Mouse (Mus musculus) heart, embryonic 12.5 days (tissue): ENCODE results near the gene Polr2b. TPM values are rescaled to one million over a fixed set of nuclear protein-coding genes. Genes with fewer than 3 reads are reported as not detected.

Experiments used
- ATAC-seq: fragments of 200-750 bp; cut with Nextera tagmentation; 2 replicates; pipeline ENCODE4 v1.8.0; 2017; ENCODE audit warnings: moderate TSS enrichment, moderate library complexity; ENCODE audit not compliant: insufficient number of reproducible peaks, low FRiP score
- H3K27ac ChIP-seq: fragments of 300-500 bp; sonication (generic); 2 replicates; pipeline ENCODE4 v1.5.1; 2016; ENCODE audit warnings: mild to moderate bottlenecking, moderate library complexity; ENCODE audit not compliant: poor library complexity, severe bottlenecking
- H3K27me3 ChIP-seq: fragments of 300-500 bp; sonication (generic); replicated peaks from 2 replicates; pipeline ENCODE4 v1.6.1; 2016; ENCODE audit warnings: mild to moderate bottlenecking, moderate library complexity
- H3K36me3 ChIP-seq: fragments of 300-500 bp; sonication (generic); 2 replicates; pipeline ENCODE4 v1.6.1; 2016; ENCODE audit warnings: mild to moderate bottlenecking, moderate library complexity
- H3K4me1 ChIP-seq: fragments of 300-500 bp; sonication (generic); replicated peaks from 2 replicates; pipeline ENCODE4 v1.6.1; 2016; ENCODE audit warnings: mild to moderate bottlenecking
- H3K4me2 ChIP-seq: fragments of 300-500 bp; sonication (generic); 2 replicates; pipeline ENCODE4 v1.6.1; 2016; ENCODE audit warnings: mild to moderate bottlenecking, moderate library complexity
- H3K4me3 ChIP-seq: fragments of 300-500 bp; sonication (generic); 2 replicates; pipeline ENCODE4 v1.5.1; 2016; ENCODE audit warnings: mild to moderate bottlenecking
- H3K9ac ChIP-seq: fragments of 300-500 bp; sonication (generic); 2 replicates; pipeline ENCODE4 v1.6.1; 2016; ENCODE audit warnings: mild to moderate bottlenecking, moderate library complexity
- H3K9me3 ChIP-seq: fragments of 300-500 bp; sonication (generic); replicated peaks from 2 replicates; pipeline ENCODE4 v1.6.1; 2016; ENCODE audit warnings: mild to moderate bottlenecking, moderate library complexity
- WGBS: fragments of 180-500 bp; shearing (Covaris S2); methylation state at CpG from one replicate; pipeline ENCODE4 v1.1.7; 2016; 5-methylcytosine and 5-hydroxymethylcytosine counted together
- polyA plus RNA-seq: library from polyadenylated mRNA; unstranded; fragments of >200 nt; fragmentation: Nextera tagmentation; extraction: Ambion mirVana; gene quantifications from 2 replicates; pipeline ENCODE4 v1.2.1, GENCODE M21; 2016

Gene Polr2b
- polyA plus RNA-seq, 1 experiment from 2014 or later, result 46.1 TPM

DNA sequence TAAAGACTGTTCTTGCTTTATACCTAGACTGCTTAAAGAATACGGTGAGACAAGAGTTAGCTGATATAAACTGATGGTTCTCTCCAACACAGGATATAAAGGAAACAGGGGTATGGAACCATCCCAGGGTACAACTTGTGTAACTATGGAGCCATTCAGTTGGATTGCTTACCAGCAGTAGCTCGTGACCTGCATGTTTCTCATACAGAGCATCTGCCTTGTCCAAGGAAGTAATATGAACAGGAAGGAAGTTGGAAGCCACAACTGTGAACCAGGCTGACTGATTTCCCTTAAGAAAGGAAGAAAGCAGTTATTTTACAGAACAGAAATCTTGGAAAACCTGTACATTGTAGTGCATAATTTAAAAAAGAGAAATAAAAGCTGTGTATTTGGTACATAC is 10.5 kb upstream of the Polr2b start:
- Histone ChIP-seq H3K4me1 (no peaks in the 10 kb centered on the region), H3K9ac (no peak overlapping the region), H3K9me3 (no peaks in the 10 kb centered on the region), H3K4me3 (no peak overlapping the region), H3K4me2 (no peak overlapping the region), H3K27me3 (no peaks in the 10 kb centered on the region), H3K27ac (no peak overlapping the region), H3K36me3 (peaks cover 68% of the 10 kb centered on the region)
- ATAC-seq, result no peak
- 89% methylated on average over 2 of the region's 2 CpGs for WGBS

DNA sequence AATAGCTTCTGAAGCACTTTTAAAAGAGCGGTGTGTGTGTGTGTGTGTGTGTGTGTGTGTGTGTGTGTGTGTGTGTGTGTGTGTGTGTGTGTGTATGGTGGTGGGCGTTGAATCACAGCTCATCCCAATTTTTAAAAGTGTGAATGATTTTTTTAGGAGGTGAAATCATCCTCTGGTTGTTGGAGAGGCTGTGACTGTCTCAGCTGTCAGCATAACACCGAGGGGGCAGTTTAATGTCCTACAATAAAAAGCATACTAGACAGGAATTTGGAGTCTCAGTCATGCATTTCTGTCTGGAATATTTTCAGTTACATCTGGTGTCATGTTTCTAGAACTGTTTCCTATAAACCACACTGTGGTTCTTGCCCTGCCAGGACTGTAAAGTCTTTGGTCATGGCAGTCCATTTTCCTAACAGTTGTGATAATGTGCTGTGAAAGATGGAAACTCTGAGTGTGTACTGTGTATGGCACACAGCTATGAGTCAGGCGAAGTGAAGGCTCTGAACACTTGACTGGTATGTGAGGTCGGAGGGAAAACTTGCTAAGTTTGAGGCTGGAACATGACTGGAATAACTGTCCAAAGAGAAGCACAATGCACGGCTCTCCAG is 8.5 kb upstream of the Polr2b start:
- WGBS, result 86% methylated on average over 6 of the region's 6 CpGs
- no peak overlapping the region for H3K4me3 ChIP-seq
- no peaks in the 10 kb centered on the region for H3K4me1 ChIP-seq
- no peak overlapping the region for H3K4me2 ChIP-seq
- no peaks in the 10 kb centered on the region for H3K27me3 ChIP-seq
- H3K9ac ChIP-seq, result no peak overlapping the region
- no peak overlapping the region for H3K27ac ChIP-seq
- H3K9me3 ChIP-seq, result no peaks in the 10 kb centered on the region
- ATAC-seq, result no peak
- H3K36me3 ChIP-seq, result peaks cover 67% of the 10 kb centered on the region

DNA sequence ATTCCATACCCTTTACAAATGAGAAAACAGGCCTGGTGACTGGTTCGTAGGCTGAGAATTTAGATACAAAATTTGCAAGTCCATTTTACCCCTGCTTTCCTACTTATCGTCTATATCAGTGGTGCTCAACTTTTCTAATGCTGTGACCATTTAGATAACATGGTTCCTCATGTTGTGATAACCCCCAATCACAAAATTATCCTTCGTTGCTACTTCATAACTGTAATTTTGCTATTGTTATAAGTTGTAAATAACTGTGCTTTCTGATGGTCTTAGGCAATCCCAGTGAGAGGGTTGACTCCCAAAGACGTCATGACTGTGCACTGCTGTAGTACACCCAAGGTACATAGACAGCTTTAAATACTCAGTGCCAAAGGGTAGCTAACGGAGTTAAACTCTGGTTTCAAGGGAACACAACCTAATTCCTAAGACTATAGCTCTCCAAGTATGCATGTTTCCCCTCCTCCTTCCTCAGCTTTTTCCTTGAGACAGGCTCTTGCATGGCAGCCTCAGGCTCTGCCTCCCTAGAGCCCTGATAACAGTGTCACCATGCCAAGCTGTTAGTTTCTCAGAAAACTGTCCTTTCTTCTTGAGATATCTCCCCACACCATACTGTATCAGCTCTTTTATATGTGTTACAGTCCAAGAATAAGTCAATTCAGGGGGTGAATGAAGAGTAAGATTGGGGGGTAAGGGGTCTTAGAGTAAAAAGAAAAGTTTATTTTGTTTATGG is 2.0 kb upstream of the Polr2b start:
- Histone ChIP-seq H3K4me2 (peak overlapping the region; percentile 94), H3K9ac (peak overlapping the region; percentile 84; the same call in 1 of the 2 replicates), H3K27ac (no peak overlapping the region), H3K4me3 (peak overlapping the region; percentile 86), H3K4me1 (peaks cover 21% of the 10 kb centered on the region), H3K27me3 (no peaks in the 10 kb centered on the region), H3K36me3 (peaks cover 36% of the 10 kb centered on the region), H3K9me3 (no peaks in the 10 kb centered on the region)
- WGBS, result 77% methylated on average over 5 of the region's 5 CpGs
- ATAC-seq, result no peak

DNA sequence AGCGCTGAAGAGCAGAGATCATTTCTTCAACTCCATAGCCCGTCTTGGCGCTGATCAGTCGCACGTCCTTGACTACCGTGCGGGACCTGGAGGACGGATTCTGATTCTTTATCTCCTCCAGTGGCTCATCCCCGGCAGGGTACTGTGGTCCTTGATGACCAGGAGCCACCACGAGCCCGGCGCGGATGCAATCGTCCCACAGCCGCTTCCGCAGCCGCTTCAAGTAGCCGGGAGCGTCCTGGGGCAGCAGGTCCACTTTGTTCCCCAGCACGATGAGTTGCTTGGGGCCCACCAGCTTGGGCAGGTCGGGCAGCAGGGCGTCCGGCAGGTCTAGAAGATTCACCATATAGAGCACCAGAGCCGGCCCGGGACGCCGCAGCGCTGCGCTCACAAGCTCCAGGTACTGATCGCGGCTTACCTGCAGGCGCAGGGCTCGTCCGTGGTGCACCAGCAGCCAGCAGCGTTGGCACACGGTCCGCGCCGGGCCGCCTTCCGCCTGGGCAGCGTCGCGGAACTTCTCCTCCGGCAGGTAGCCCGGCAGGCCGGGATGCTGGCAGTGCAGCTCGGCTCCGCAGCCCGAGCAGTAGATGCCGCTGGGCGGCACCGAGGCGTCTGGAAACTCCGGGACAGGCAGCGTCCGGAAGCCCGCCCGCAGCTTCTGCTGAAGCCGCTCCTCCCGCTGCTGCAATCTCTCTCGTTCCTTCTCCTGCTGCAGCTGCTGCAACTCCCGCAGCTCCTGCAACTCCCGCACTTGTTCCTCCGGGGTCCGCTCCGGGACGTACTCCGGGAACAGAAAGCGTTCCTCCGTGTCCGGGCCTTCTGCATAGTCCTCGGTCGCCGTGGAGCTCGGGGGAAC is 668 bp upstream of the Polr2b start:
- no peaks in the 10 kb centered on the region for H3K27me3 ChIP-seq
- H3K4me2 ChIP-seq, result peak overlapping the region; percentile 94
- H3K9me3 ChIP-seq, result no peaks in the 10 kb centered on the region
- H3K4me1 ChIP-seq, result peaks cover 21% of the 10 kb centered on the region
- peaks cover 41% of the 10 kb centered on the region for H3K36me3 ChIP-seq
- ATAC-seq, result peak; percentile 46; the same call in 1 of the 2 replicates
- peak overlapping the region; percentile 84 for H3K9ac ChIP-seq
- H3K4me3 ChIP-seq, result peak overlapping the region; percentile 86
- WGBS, result under 1% methylated on average over 76 of the region's 76 CpGs
- H3K27ac ChIP-seq, result no peak overlapping the region

DNA sequence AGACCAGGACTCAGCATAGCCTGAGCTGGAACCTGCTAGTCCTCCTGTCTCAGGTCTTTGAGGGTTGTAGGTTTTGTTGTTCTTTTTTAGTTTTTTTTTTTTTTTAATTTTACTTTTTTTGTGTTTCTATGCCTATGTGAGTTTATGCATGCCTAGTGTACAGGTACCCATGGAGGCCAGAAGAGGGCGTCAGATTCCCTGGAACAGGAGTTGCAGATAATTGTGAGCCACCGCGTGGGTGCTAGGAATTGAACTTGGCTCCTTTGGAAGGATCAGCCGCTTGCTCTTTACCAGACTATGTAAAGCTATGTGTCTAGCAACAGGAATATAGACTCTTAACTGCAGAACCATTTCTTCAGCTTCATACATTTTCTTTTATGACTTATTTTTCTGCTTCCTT is 4.3 kb downstream of the Polr2b start:
- no peaks in the 10 kb centered on the region for H3K27me3 ChIP-seq
- H3K4me3 ChIP-seq, result no peak overlapping the region
- H3K9ac ChIP-seq, result no peak overlapping the region
- H3K9me3 ChIP-seq, result no peaks in the 10 kb centered on the region
- H3K4me1 ChIP-seq, result peaks cover 8% of the 10 kb centered on the region
- 89% methylated on average over 4 of the region's 4 CpGs for WGBS
- peaks cover 56% of the 10 kb centered on the region for H3K36me3 ChIP-seq
- H3K4me2 ChIP-seq, result no peak overlapping the region
- H3K27ac ChIP-seq, result no peak overlapping the region
- no peak for ATAC-seq

GRCm38 (mm10) chr5:77314986-77315385 is 5.0 kb downstream of the Polr2b start:
- WGBS, result 91% methylated on average over 6 of the region's 6 CpGs
- peaks cover 59% of the 10 kb centered on the region for H3K36me3 ChIP-seq
- no peaks in the 10 kb centered on the region for H3K27me3 ChIP-seq
- H3K4me1 ChIP-seq, result peaks cover 8% of the 10 kb centered on the region
- no peak overlapping the region for H3K4me2 ChIP-seq
- H3K9ac ChIP-seq, result no peak overlapping the region
- no peak overlapping the region for H3K4me3 ChIP-seq
- no peak for ATAC-seq
- no peaks in the 10 kb centered on the region for H3K9me3 ChIP-seq
- H3K27ac ChIP-seq, result no peak overlapping the region

DNA sequence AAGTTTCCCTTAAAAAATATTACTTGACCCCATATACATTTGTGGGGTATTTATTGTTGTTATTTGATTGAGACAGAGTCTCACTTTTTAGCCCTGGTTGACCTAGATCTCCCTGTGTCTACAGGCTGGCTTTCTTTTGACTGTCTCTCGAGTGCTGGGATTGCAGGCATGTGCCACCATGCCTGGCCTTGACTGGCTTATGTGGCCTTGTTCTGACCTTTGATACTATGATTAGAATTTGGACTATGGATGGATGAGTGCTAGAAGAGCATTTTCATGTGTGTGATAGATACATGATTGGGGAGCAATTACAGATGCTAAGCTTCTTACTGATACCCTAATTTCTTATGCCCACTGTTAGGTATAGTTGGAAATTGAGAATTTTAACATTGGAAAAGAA is 15.0 kb downstream of the Polr2b start:
- H3K4me2 ChIP-seq, result no peak overlapping the region
- H3K36me3 ChIP-seq, result peaks cover 88% of the 10 kb centered on the region
- ATAC-seq, result no peak
- WGBS, result 74% methylated on average over 1 of the region's 1 CpGs
- H3K27me3 ChIP-seq, result no peaks in the 10 kb centered on the region
- H3K27ac ChIP-seq, result no peak overlapping the region
- no peaks in the 10 kb centered on the region for H3K9me3 ChIP-seq
- no peak overlapping the region for H3K4me3 ChIP-seq
- no peak overlapping the region for H3K9ac ChIP-seq
- H3K4me1 ChIP-seq, result no peaks in the 10 kb centered on the region

DNA sequence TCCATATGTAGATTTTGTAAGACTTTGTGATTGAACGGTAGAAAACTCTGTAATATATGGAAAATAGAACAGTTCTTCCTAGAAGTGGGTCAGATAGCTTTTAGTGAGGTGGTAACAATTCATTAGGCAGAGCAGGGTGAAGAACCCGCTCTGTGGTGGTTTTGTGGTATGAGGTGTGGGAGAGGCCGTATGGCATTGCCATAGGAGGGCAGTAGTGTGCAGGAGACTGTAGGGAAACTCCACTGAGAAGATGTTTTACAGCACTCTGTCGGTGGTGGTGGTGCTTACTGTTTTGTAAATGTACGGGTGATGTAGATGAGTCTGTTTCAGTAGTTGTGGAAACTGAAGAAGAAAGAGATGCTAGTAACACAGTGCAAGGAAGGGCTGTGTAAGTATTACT is 20.2 kb downstream of the Polr2b start:
- Histone ChIP-seq H3K4me1 (no peaks in the 10 kb centered on the region), H3K36me3 (peaks cover 83% of the 10 kb centered on the region), H3K27ac (no peak overlapping the region), H3K27me3 (no peaks in the 10 kb centered on the region), H3K4me3 (no peak overlapping the region), H3K9me3 (no peaks in the 10 kb centered on the region), H3K9ac (no peak overlapping the region), H3K4me2 (no peak overlapping the region)
- WGBS, result 76% methylated on average over 5 of the region's 5 CpGs
- ATAC-seq, result no peak

DNA sequence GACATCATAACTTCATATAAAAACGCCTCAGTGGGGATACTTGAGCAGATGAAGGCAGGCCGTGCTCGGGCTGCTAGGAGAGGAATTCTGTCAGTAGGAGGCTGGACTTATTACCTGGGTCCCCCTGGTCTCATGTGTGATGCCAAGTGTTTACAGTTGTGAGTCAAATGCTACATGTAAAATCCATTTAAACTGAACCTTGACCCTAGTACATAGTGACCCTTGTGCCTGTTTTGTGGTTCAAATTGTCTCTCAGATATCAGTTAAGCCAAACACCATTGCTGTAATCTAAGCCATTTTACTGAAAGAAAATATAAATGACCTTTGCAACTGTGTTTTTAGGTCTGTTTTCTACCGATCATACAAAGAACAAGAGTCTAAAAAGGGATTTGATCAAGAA is 30.1 kb downstream of the Polr2b start:
- H3K9me3 ChIP-seq, result no peaks in the 10 kb centered on the region
- no peak for ATAC-seq
- H3K4me2 ChIP-seq, result no peak overlapping the region
- no peak overlapping the region for H3K27ac ChIP-seq
- H3K27me3 ChIP-seq, result no peaks in the 10 kb centered on the region
- H3K9ac ChIP-seq, result no peak overlapping the region
- no peaks in the 10 kb centered on the region for H3K4me1 ChIP-seq
- 84% methylated on average over 4 of the region's 4 CpGs for WGBS
- no peak overlapping the region for H3K4me3 ChIP-seq
- peaks cover 86% of the 10 kb centered on the region for H3K36me3 ChIP-seq

- Histone ChIP-seq H3K4me2 (no peak overlapping the region), H3K27ac (no peak overlapping the region), H3K27me3 (no peaks in the 10 kb centered on the region), H3K36me3 (peaks cover 62% of the 10 kb centered on the region), H3K4me3 (no peak overlapping the region), H3K9me3 (no peaks in the 10 kb centered on the region), H3K9ac (no peak overlapping the region), H3K4me1 (no peaks in the 10 kb centered on the region)
- no peak for ATAC-seq
- 96% methylated on average over 8 of the region's 8 CpGs for WGBS
Measured at GRCm38 (mm10) chr5:77348901-77349300, 39.0 kb downstream of the Polr2b start.

DNA sequence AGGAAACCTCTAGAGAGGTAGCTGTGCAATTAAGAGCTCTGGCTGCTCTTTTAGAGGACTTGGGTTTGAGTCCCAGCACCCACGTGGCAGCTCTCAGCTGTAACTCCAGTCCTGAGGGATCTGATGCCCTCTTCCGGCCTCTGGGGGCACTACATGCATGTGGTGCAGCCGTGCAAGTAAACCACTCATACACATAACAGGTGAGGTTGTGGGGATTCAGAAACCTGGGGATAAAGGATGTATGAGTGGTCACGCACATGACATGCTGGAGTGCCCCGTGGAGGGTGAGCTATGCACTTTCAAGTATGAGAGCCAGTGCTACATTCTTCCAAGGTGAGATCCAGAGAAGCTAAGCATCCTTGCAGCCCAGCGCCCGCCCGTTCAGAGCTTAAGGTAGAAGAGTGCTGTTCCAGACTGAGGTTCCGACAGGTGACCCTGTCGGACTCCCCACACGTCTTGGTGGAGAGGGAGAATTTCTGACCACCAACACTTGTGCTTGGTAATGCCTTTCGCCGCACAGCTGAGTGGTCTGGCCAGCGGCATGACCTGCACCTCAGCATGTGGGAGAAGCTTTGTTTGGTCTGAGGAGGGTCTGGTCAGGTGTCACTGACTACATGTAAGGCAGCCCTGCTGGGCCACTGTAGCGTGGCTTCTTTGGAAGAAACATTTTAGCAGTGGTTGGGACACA is 40.2 kb downstream of the Polr2b start:
- no peak for ATAC-seq
- H3K9ac ChIP-seq, result no peak overlapping the region
- no peaks in the 10 kb centered on the region for H3K27me3 ChIP-seq
- H3K27ac ChIP-seq, result no peak overlapping the region
- peaks cover 55% of the 10 kb centered on the region for H3K36me3 ChIP-seq
- no peaks in the 10 kb centered on the region for H3K9me3 ChIP-seq
- H3K4me3 ChIP-seq, result no peak overlapping the region
- H3K4me2 ChIP-seq, result no peak overlapping the region
- H3K4me1 ChIP-seq, result 0 out of 2 replicates have a peak, but pooled peaks cover 3% of the 10 kb centered on the region
- WGBS, result 92% methylated on average over 15 of the region's 15 CpGs
